Mouse (Mus musculus) embryonic facial prominence, embryonic 15.5 days (tissue): Measurements from ENCODE around the gene Grid1. TPM values are rescaled to one million over a fixed set of nuclear protein-coding genes. Genes with fewer than 3 reads are reported as not detected.

ENCODE experiments used
- ATAC-seq: fragments of 200-750 bp; cut with Nextera tagmentation; 2 replicates; pipeline ENCODE4 v1.8.0; 2017; ENCODE audit warnings: low read depth, moderate TSS enrichment; ENCODE audit not compliant: insufficient number of reproducible peaks, low FRiP score, low TSS enrichment
- H3K27ac ChIP-seq: fragments of 300-500 bp; sonication (generic); replicated peaks from 2 replicates; pipeline ENCODE4 v1.5.1; 2015; ENCODE audit warnings: mild to moderate bottlenecking, inconsistent platforms
- H3K27me3 ChIP-seq: fragments of 300-500 bp; sonication (generic); 2 replicates; pipeline ENCODE4 v1.6.1; 2015; ENCODE audit warnings: inconsistent platforms
- H3K36me3 ChIP-seq: fragments of 300-500 bp; sonication (generic); 2 replicates; pipeline ENCODE4 v1.6.1; 2015; ENCODE audit warnings: mild to moderate bottlenecking, inconsistent platforms
- H3K4me1 ChIP-seq: fragments of 300-500 bp; sonication (generic); 2 replicates; pipeline ENCODE4 v1.6.1; 2015; ENCODE audit warnings: inconsistent platforms
- H3K4me2 ChIP-seq: fragments of 300-500 bp; sonication (generic); replicated peaks from 2 replicates; pipeline ENCODE4 v1.6.1; 2015; ENCODE audit warnings: mild to moderate bottlenecking, inconsistent platforms
- H3K4me3 ChIP-seq: fragments of 300-500 bp; sonication (generic); replicated peaks from 2 replicates; pipeline ENCODE4 v1.5.1; 2015; ENCODE audit warnings: mild to moderate bottlenecking, inconsistent platforms
- H3K9ac ChIP-seq: fragments of 300-500 bp; sonication (generic); 2 replicates; pipeline ENCODE4 v1.6.1; 2015; ENCODE audit warnings: inconsistent platforms
- H3K9me3 ChIP-seq: fragments of 300-500 bp; sonication (generic); replicated peaks from 2 replicates; pipeline ENCODE4 v1.6.1; 2016; ENCODE audit warnings: inconsistent platforms
- WGBS: fragments of 180-500 bp; shearing (Covaris S2); methylation state at CpG from one replicate; pipeline ENCODE4 v1.1.7; 2015; 5-methylcytosine and 5-hydroxymethylcytosine counted together
- polyA plus RNA-seq: library from polyadenylated mRNA; unstranded; fragments of >200 nt; fragmentation: Nextera tagmentation; extraction: Ambion mirVana; gene quantifications from 2 replicates; pipeline ENCODE4 v1.2.1, GENCODE M21; 2015

The Grid1 gene
- polyA plus RNA-seq, 1 experiment from 2014 or later, result 1.4 TPM

- Histone ChIP-seq H3K9me3 (no peaks in the 10 kb centered on the region), H3K9ac (no peak overlapping the region), H3K36me3 (no peaks in the 10 kb centered on the region), H3K4me1 (no peaks in the 10 kb centered on the region), H3K4me2 (no peak overlapping the region), H3K27me3 (no peaks in the 10 kb centered on the region), H3K4me3 (no peak overlapping the region), H3K27ac (no peak overlapping the region)
- ATAC-seq, result no peak
- WGBS, result 73% methylated on average over 2 of the region's 2 CpGs
Measured at GRCm38 (mm10) chr14:35486017-35486416, 666.1 kb downstream of the Grid1 start.

GRCm38 (mm10) chr14:35502324-35502723 is 682.4 kb downstream of the Grid1 start:
- Histone ChIP-seq H3K27me3 (no peaks in the 10 kb centered on the region), H3K4me2 (no peak overlapping the region), H3K27ac (no peak overlapping the region), H3K4me3 (no peak overlapping the region), H3K9me3 (no peaks in the 10 kb centered on the region), H3K9ac (no peak overlapping the region), H3K4me1 (no peaks in the 10 kb centered on the region), H3K36me3 (no peaks in the 10 kb centered on the region)
- 49% methylated on average over 5 of the region's 5 CpGs for WGBS
- no peak for ATAC-seq

GRCm38 (mm10) chr14:35519402-35519801 is 699.5 kb downstream of the Grid1 start:
- Histone ChIP-seq H3K36me3 (no peaks in the 10 kb centered on the region), H3K9ac (no peak overlapping the region), H3K4me2 (no peak overlapping the region), H3K27me3 (no peaks in the 10 kb centered on the region), H3K4me1 (no peaks in the 10 kb centered on the region), H3K9me3 (no peaks in the 10 kb centered on the region), H3K4me3 (no peak overlapping the region), H3K27ac (no peak overlapping the region)
- ATAC-seq, result no peak

GRCm38 (mm10) chr14:35538835-35539234 is 718.9 kb downstream of the Grid1 start:
- no peaks in the 10 kb centered on the region for H3K27me3 ChIP-seq
- WGBS, result 80% methylated on average over 3 of the region's 3 CpGs
- H3K9me3 ChIP-seq, result no peaks in the 10 kb centered on the region
- H3K36me3 ChIP-seq, result no peaks in the 10 kb centered on the region
- H3K9ac ChIP-seq, result no peak overlapping the region
- no peak overlapping the region for H3K27ac ChIP-seq
- no peaks in the 10 kb centered on the region for H3K4me1 ChIP-seq
- ATAC-seq, result no peak
- H3K4me2 ChIP-seq, result no peak overlapping the region
- no peak overlapping the region for H3K4me3 ChIP-seq

GRCm38 (mm10) chr14:35541254-35541991 is 721.5 kb downstream of the Grid1 start:
- H3K27ac ChIP-seq, result no peak overlapping the region
- no peaks in the 10 kb centered on the region for H3K4me1 ChIP-seq
- WGBS, result 42% methylated on average over 4 of the region's 4 CpGs
- no peak overlapping the region for H3K4me2 ChIP-seq
- H3K27me3 ChIP-seq, result no peaks in the 10 kb centered on the region
- H3K9me3 ChIP-seq, result no peaks in the 10 kb centered on the region
- H3K4me3 ChIP-seq, result no peak overlapping the region
- no peak for ATAC-seq
- H3K9ac ChIP-seq, result no peak overlapping the region
- no peaks in the 10 kb centered on the region for H3K36me3 ChIP-seq

GRCm38 (mm10) chr14:35541992-35542380 is 722.1 kb downstream of the Grid1 start:
- Histone ChIP-seq H3K4me2 (no peak overlapping the region), H3K4me3 (no peak overlapping the region), H3K9ac (no peak overlapping the region), H3K4me1 (no peaks in the 10 kb centered on the region), H3K36me3 (no peaks in the 10 kb centered on the region), H3K27ac (no peak overlapping the region), H3K27me3 (no peaks in the 10 kb centered on the region), H3K9me3 (no peaks in the 10 kb centered on the region)
- no peak for ATAC-seq
- WGBS, result 48% methylated on average over 1 of the region's 1 CpGs

- no peaks in the 10 kb centered on the region for H3K36me3 ChIP-seq
- 78% methylated on average over 3 of the region's 3 CpGs for WGBS
- ATAC-seq, result no peak
- H3K9ac ChIP-seq, result no peak overlapping the region
- no peaks in the 10 kb centered on the region for H3K9me3 ChIP-seq
- no peak overlapping the region for H3K4me3 ChIP-seq
- no peak overlapping the region for H3K27ac ChIP-seq
- no peaks in the 10 kb centered on the region for H3K27me3 ChIP-seq
- no peak overlapping the region for H3K4me2 ChIP-seq
- H3K4me1 ChIP-seq, result no peaks in the 10 kb centered on the region
Measured at GRCm38 (mm10) chr14:35554288-35554687, 734.4 kb downstream of the Grid1 start.

- H3K36me3 ChIP-seq, result no peaks in the 10 kb centered on the region
- no peaks in the 10 kb centered on the region for H3K4me1 ChIP-seq
- no peak overlapping the region for H3K9ac ChIP-seq
- H3K27me3 ChIP-seq, result no peaks in the 10 kb centered on the region
- no peak overlapping the region for H3K4me2 ChIP-seq
- no peak overlapping the region for H3K27ac ChIP-seq
- no peaks in the 10 kb centered on the region for H3K9me3 ChIP-seq
- ATAC-seq, result no peak
- WGBS, result 86% methylated on average over 3 of the region's 3 CpGs
- no peak overlapping the region for H3K4me3 ChIP-seq
Measured at GRCm38 (mm10) chr14:35561244-35561893, 741.5 kb downstream of the Grid1 start.

- no peak overlapping the region for H3K4me3 ChIP-seq
- no peak for ATAC-seq
- WGBS, result 69% methylated on average over 4 of the region's 4 CpGs
- no peak overlapping the region for H3K27ac ChIP-seq
- no peaks in the 10 kb centered on the region for H3K36me3 ChIP-seq
- no peaks in the 10 kb centered on the region for H3K9me3 ChIP-seq
- H3K4me2 ChIP-seq, result no peak overlapping the region
- H3K4me1 ChIP-seq, result no peaks in the 10 kb centered on the region
- no peak overlapping the region for H3K9ac ChIP-seq
- H3K27me3 ChIP-seq, result no peaks in the 10 kb centered on the region
Measured at GRCm38 (mm10) chr14:35572991-35573502, 753.1 kb downstream of the Grid1 start.

- Histone ChIP-seq H3K36me3 (no peaks in the 10 kb centered on the region), H3K27me3 (no peaks in the 10 kb centered on the region), H3K27ac (no peak overlapping the region), H3K4me2 (no peak overlapping the region), H3K9ac (no peak overlapping the region), H3K4me1 (no peaks in the 10 kb centered on the region), H3K9me3 (no peaks in the 10 kb centered on the region), H3K4me3 (no peak overlapping the region)
- no peak for ATAC-seq
- WGBS, result 71% methylated on average over 2 of the region's 2 CpGs
Measured at GRCm38 (mm10) chr14:35574489-35574888, 754.6 kb downstream of the Grid1 start.

GRCm38 (mm10) chr14:35575285-35575684 is 755.4 kb downstream of the Grid1 start:
- Histone ChIP-seq H3K27me3 (no peaks in the 10 kb centered on the region), H3K4me2 (no peak overlapping the region), H3K4me1 (no peaks in the 10 kb centered on the region), H3K4me3 (no peak overlapping the region), H3K36me3 (no peaks in the 10 kb centered on the region), H3K9me3 (no peaks in the 10 kb centered on the region), H3K9ac (no peak overlapping the region), H3K27ac (no peak overlapping the region)
- no peak for ATAC-seq
- WGBS, result 69% methylated on average over 6 of the region's 6 CpGs

GRCm38 (mm10) chr14:35625749-35626148 is 805.8 kb downstream of the Grid1 start:
- Histone ChIP-seq H3K27me3 (no peaks in the 10 kb centered on the region), H3K9me3 (no peaks in the 10 kb centered on the region), H3K9ac (no peak overlapping the region), H3K4me1 (no peaks in the 10 kb centered on the region), H3K4me2 (no peak overlapping the region), H3K27ac (no peak overlapping the region), H3K4me3 (no peak overlapping the region), H3K36me3 (no peaks in the 10 kb centered on the region)
- 89% methylated on average over 5 of the region's 5 CpGs for WGBS
- no peak for ATAC-seq
